Mouse (Mus musculus) 3134 (cell line): Measurements from ENCODE around the gene Traf1.
A peak's percentile ranks its signal among the peaks of the same experiment; 100 is the strongest.

Experiments used
- DNase-seq: peaks from one replicate; pipeline ENCODE4 v3.0.0-alpha.2; 2011; ENCODE audit warnings: low spot score; ENCODE audit not compliant: insufficient read length; ENCODE audit errors: extremely low read depth

The Traf1 gene

GRCm38 (mm10) chr2:34944761-34945160 lies 16.8 kb downstream of the Traf1 start:
- DNase-seq, result no peak

GRCm38 (mm10) chr2:34943556-34944120 lies 17.9 kb downstream of the Traf1 start:
- DNase-seq, result no peak

GRCm38 (mm10) chr2:34941061-34941675 lies 20.4 kb downstream of the Traf1 start:
- no peak for DNase-seq

GRCm38 (mm10) chr2:34940246-34940645 lies 21.3 kb downstream of the Traf1 start:
- no peak for DNase-seq

- peak; percentile 76 for DNase-seq
These were observed 23.0 kb downstream of the Traf1 start for GRCm38 (mm10) chr2:34938269-34939208.

- DNase-seq, result no peak
These were observed 24.1 kb downstream of the Traf1 start for GRCm38 (mm10) chr2:34937460-34937859.

GRCm38 (mm10) chr2:34927320-34927719 lies 34.3 kb downstream of the Traf1 start:
- DNase-seq, result no peak

GRCm38 (mm10) chr2:34922729-34923128 lies 38.8 kb downstream of the Traf1 start:
- no peak for DNase-seq

- DNase-seq, result no peak
These were observed 41.4 kb downstream of the Traf1 start for GRCm38 (mm10) chr2:34920144-34920543.

- DNase-seq, result no peak
These were observed 46.5 kb downstream of the Traf1 start for GRCm38 (mm10) chr2:34915103-34915502.

- DNase-seq, result no peak
These were observed 46.8 kb downstream of the Traf1 start for GRCm38 (mm10) chr2:34914823-34915082.

GRCm38 (mm10) chr2:34914069-34914822 lies 47.3 kb downstream of the Traf1 start:
- DNase-seq, result peak; percentile 84

- DNase-seq, result peak; percentile 90
These were observed 48.1 kb downstream of the Traf1 start, which contains the start of gene Phf19 for GRCm38 (mm10) chr2:34913218-34914068. Gene Phf19 (minus strand): TSS chr2:34914026.

- DNase-seq, result no peak
These were observed 49.0 kb downstream of the Traf1 start for GRCm38 (mm10) chr2:34912613-34913012.

GRCm38 (mm10) chr2:34911871-34912270 lies 49.7 kb downstream of the Traf1 start:
- no peak for DNase-seq

GRCm38 (mm10) chr2:34909719-34910118 lies 51.9 kb downstream of the Traf1 start:
- no peak for DNase-seq

GRCm38 (mm10) chr2:34906861-34907604 lies 54.5 kb downstream of the Traf1 start:
- peak; percentile 46 for DNase-seq

GRCm38 (mm10) chr2:34906426-34906825 lies 55.1 kb downstream of the Traf1 start:
- no peak for DNase-seq

GRCm38 (mm10) chr2:34904849-34905542 lies 56.6 kb downstream of the Traf1 start:
- DNase-seq, result peak; percentile 83
